Mouse (Mus musculus): ENCODE data around the gene Atxn2.

DNA sequence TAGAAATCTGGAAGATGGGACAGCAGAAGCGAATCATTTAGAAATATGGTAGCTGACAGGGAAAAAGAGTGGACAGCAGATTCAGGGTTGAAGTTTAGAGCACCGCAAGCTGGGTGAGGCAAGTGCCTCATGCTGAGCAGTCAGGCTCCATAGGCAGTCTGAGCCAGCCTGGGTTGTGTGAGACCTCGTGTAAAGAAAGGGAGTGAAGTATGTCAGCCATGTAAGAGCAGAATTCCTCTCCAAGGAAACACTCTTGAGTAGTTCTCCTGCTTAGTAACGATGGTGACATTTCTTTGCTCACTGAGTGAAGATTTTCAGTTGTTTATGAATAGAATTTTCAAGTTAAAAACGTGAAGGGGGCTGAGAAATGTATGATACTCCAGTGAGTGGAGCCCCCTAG, 69.0 kb downstream of the Atxn2 start:
- TF ChIP-seq CTCF (IDR thresholded peaks at IDR 0.05; ENCODE audit: low read depth) (no peak), EP300 (IDR thresholded peaks at IDR 0.05; ENCODE audit: low read depth) (no peak)

Measured in liver, postnatal 0 days (tissue).